Mouse (Mus musculus) embryonic facial prominence, embryonic 13.5 days (tissue): Measurements from ENCODE around the gene Plcxd2. TPM values are rescaled to one million over a fixed set of nuclear protein-coding genes. Genes with fewer than 3 reads are reported as not detected.

ENCODE experiments used
- ATAC-seq: fragments of 200-750 bp; cut with Nextera tagmentation; 2 replicates; pipeline ENCODE4 v1.8.0; 2017; ENCODE audit warnings: low read depth; ENCODE audit not compliant: insufficient number of reproducible peaks, insufficient read depth, low FRiP score, low TSS enrichment
- H3K27ac ChIP-seq: fragments of 300-500 bp; sonication (generic); 2 replicates; pipeline ENCODE4 v1.5.1; 2015; ENCODE audit warnings: moderate library complexity, mild to moderate bottlenecking, inconsistent platforms
- H3K27me3 ChIP-seq: fragments of 300-500 bp; sonication (generic); 2 replicates; pipeline ENCODE4 v1.6.1; 2015; ENCODE audit warnings: mild to moderate bottlenecking, inconsistent platforms
- H3K36me3 ChIP-seq: fragments of 300-500 bp; sonication (generic); 2 replicates; pipeline ENCODE4 v1.6.1; 2015; ENCODE audit warnings: mild to moderate bottlenecking, inconsistent platforms
- H3K4me1 ChIP-seq: fragments of 300-500 bp; sonication (generic); 2 replicates; pipeline ENCODE4 v1.6.1; 2015; ENCODE audit warnings: inconsistent platforms
- H3K4me2 ChIP-seq: fragments of 300-500 bp; sonication (generic); 2 replicates; pipeline ENCODE4 v1.6.1; 2015; ENCODE audit warnings: moderate library complexity, mild to moderate bottlenecking, inconsistent platforms
- H3K4me3 ChIP-seq: fragments of 300-500 bp; sonication (generic); 2 replicates; pipeline ENCODE4 v1.5.1; 2015; ENCODE audit warnings: mild to moderate bottlenecking, inconsistent platforms
- H3K9ac ChIP-seq: fragments of 300-500 bp; sonication (generic); 2 replicates; pipeline ENCODE4 v1.6.1; 2015; ENCODE audit warnings: mild to moderate bottlenecking, inconsistent platforms
- H3K9me3 ChIP-seq: fragments of 300-500 bp; sonication (generic); 2 replicates; pipeline ENCODE4 v1.6.1; 2016; ENCODE audit warnings: inconsistent platforms
- WGBS: fragments of 180-500 bp; shearing (Covaris S2); methylation state at CpG from one replicate; pipeline ENCODE4 v1.1.7; 2015; ENCODE audit warnings: mixed read lengths; 5-methylcytosine and 5-hydroxymethylcytosine counted together
- polyA plus RNA-seq: library from polyadenylated mRNA; unstranded; fragments of >200 nt; fragmentation: Nextera tagmentation; extraction: Ambion mirVana; gene quantifications from 2 replicates; pipeline ENCODE4 v1.2.1, GENCODE M21; 2015

Plcxd2 gene
- polyA plus RNA-seq, 1 experiment from 2014 or later = 0.98 TPM

DNA sequence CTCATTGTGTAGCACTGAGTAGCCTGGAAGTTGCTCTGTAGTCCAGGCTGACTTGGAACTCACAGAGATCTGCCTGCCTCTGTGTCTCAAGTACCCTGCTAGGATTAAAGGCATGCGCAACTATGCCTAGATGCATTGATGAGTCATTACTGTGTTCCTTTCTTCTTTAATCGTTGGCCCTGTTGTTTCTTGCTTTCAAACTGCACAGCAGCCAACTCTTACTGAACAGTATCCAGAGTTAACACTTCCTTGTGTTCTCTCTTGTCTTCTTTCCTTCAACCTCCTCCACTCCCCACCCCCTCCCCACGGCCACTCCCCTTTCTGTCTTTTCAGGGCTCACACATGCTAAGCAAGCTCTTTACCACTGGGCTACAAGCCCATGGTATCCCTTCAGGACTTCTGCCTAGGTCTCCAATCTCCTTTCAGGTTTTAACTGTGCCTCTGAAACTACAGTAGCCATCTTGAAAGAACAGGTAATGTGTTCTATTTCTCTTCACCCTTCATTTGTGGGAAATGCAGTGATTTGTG, 74.0 kb downstream of the Plcxd2 start:
- Histone ChIP-seq H3K27ac (no peak overlapping the region), H3K4me3 (no peak overlapping the region), H3K9me3 (no peaks in the 10 kb centered on the region), H3K27me3 (no peaks in the 10 kb centered on the region), H3K9ac (no peak overlapping the region), H3K36me3 (no peaks in the 10 kb centered on the region), H3K4me2 (no peak overlapping the region), H3K4me1 (peaks cover 24% of the 10 kb centered on the region)
- whole genome bisulfite sequencing = 77% methylated on average over 3 of the region's 3 CpGs
- no peak for ATAC-seq

DNA sequence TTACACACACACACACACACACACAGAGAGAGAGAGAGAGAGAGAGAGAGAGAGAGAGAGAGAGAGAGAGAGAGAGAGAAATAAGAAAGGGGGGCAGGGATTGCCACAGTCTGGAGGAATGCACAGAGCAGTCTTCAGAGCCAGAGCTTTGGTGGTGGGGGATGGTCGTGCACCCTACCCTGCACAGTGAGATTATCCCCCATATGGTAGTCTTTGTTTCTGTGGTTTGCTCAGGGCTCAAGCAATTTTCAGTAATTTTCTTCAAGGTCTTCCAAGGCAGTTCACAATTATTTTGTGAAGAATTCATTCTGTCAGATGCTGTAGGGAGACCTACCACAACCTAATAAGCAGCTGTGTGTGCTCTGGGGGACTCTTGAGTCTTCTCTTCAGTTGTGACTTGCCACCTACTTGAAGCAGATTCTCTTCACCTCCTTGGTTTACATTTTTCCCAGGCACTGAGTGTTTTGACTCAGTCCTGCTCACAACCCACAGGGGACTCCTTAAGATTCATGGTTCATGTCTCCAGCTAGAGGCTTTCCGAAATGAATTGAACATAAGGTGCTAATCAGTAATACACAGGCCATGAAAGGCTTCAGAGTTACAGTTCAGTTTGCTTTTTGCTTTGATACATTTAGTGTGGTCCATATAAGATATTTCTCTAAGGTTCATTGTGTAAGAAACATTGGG, 75.2 kb downstream of the Plcxd2 start:
- Histone ChIP-seq H3K4me1 (peaks cover 30% of the 10 kb centered on the region), H3K36me3 (no peaks in the 10 kb centered on the region), H3K4me3 (no peak overlapping the region), H3K27me3 (no peaks in the 10 kb centered on the region), H3K27ac (peak overlapping the region; percentile 66), H3K9me3 (no peaks in the 10 kb centered on the region), H3K4me2 (no peak overlapping the region), H3K9ac (no peak overlapping the region)
- WGBS = 16% methylated on average over 2 of the region's 2 CpGs
- peak; percentile 86 for ATAC-seq

DNA sequence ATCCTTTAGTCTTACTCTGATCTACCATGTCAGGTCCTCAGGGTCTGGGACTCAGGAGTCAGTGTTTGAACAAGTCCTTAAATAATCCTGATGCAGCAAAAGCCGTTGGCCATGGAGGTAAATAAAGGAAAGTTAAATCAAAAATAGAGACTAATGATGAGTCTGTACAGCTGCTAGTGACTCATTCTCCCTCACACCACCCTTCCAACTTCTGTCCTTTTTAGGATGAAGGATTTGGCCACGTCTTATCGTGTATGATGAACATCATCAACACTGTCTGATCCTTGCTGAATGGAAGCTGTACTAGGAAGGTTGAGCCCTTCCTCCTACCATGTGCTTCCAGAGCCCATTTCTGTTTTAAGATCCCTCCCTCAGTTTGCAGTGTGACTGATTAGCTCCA, 79.7 kb downstream of the Plcxd2 start:
- no peak for ATAC-seq
- 0 out of 2 replicates have a peak overlapping the region, but pooled peaks have one; percentile 23 for H3K27ac ChIP-seq
- 89% methylated on average over 3 of the region's 3 CpGs for WGBS

DNA sequence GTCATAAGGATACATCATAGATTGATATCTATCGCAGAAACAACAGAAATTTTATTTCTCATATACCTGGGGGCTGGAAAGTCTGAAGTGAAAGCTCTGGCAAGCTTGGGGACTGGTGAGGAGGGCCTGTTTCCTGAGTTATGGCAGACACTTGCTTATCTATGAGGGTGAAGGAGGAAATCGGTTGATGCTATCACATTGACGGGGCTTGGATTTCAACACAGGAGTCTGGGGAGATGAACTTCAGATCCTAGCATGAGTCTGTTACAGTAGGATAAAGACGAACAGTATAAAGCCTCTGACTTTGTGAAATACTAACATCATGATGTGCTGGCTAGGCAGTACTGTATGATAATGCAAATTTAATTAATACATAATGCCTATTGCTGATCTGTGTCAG, 81.9 kb downstream of the Plcxd2 start:
- Histone ChIP-seq H3K36me3 (no peaks in the 10 kb centered on the region), H3K27me3 (no peaks in the 10 kb centered on the region), H3K27ac (peak overlapping the region; percentile 45; the same call in 1 of the 2 replicates), H3K9me3 (no peaks in the 10 kb centered on the region), H3K9ac (no peak overlapping the region), H3K4me1 (peaks cover 36% of the 10 kb centered on the region), H3K4me3 (no peak overlapping the region), H3K4me2 (no peak overlapping the region)
- no peak for ATAC-seq
- WGBS = 74% methylated on average over 4 of the region's 4 CpGs

More for the DNA sequence above, 79.7 kb downstream of the Plcxd2 start:
- no peaks in the 10 kb centered on the region for H3K27me3 ChIP-seq
- H3K4me2 ChIP-seq = no peak overlapping the region
- no peak overlapping the region for H3K4me3 ChIP-seq
- no peaks in the 10 kb centered on the region for H3K36me3 ChIP-seq
- no peaks in the 10 kb centered on the region for H3K9me3 ChIP-seq
- no peak overlapping the region for H3K9ac ChIP-seq
- H3K4me1 ChIP-seq = peaks cover 40% of the 10 kb centered on the region

DNA sequence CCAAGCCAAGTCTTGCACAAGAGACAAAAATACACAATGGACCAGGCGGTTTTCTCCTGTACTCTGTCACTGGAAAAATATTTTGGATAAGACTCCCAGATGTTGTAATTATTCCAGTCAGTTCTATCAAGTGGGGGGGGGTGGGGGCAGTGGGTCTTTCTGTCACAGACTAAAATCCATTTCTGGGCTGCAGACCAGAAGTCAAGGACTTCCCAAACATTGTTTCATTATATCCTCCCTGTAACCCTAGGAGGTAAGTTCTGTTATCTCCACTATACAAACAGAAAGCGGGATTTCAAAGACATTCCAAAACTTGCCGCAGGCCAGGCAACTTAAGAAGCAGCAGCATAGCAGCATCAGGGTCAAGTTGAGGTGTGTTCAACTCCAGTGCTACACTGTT, 82.4 kb downstream of the Plcxd2 start:
- H3K9me3 ChIP-seq = no peaks in the 10 kb centered on the region
- H3K4me2 ChIP-seq = no peak overlapping the region
- H3K9ac ChIP-seq = no peak overlapping the region
- no peak overlapping the region for H3K4me3 ChIP-seq
- 42% methylated on average over 3 of the region's 3 CpGs for WGBS
- no peaks in the 10 kb centered on the region for H3K36me3 ChIP-seq
- ATAC-seq = no peak
- H3K4me1 ChIP-seq = peaks cover 36% of the 10 kb centered on the region
- no peaks in the 10 kb centered on the region for H3K27me3 ChIP-seq
- H3K27ac ChIP-seq = 0 out of 2 replicates have a peak overlapping the region, but pooled peaks have one; percentile 45

DNA sequence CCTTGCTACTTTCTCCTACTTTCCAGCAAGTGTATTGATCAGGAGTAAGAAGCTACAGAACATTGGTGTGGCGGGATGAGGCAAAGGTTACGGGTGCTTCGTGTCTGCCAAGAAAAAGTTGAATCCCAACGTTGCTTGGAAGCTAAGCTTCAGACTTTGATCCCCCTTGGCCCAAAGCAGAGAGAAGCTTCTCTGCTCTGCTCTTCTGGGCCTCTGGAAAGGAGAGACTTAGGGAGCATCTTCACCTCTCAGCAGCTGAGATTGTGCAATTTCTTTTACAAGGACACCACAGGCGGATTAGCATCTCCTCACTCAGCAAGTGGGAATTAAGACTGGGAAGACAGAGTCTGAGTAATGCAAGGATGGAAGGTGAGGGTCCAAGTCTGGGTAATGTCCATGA, 83.1 kb downstream of the Plcxd2 start:
- Histone ChIP-seq H3K27me3 (no peaks in the 10 kb centered on the region), H3K4me2 (no peak overlapping the region), H3K36me3 (no peaks in the 10 kb centered on the region), H3K9me3 (no peaks in the 10 kb centered on the region), H3K27ac (no peak overlapping the region), H3K4me3 (no peak overlapping the region), H3K4me1 (peaks cover 39% of the 10 kb centered on the region), H3K9ac (no peak overlapping the region)
- ATAC-seq = no peak
- 94% methylated on average over 5 of the region's 5 CpGs for WGBS

DNA sequence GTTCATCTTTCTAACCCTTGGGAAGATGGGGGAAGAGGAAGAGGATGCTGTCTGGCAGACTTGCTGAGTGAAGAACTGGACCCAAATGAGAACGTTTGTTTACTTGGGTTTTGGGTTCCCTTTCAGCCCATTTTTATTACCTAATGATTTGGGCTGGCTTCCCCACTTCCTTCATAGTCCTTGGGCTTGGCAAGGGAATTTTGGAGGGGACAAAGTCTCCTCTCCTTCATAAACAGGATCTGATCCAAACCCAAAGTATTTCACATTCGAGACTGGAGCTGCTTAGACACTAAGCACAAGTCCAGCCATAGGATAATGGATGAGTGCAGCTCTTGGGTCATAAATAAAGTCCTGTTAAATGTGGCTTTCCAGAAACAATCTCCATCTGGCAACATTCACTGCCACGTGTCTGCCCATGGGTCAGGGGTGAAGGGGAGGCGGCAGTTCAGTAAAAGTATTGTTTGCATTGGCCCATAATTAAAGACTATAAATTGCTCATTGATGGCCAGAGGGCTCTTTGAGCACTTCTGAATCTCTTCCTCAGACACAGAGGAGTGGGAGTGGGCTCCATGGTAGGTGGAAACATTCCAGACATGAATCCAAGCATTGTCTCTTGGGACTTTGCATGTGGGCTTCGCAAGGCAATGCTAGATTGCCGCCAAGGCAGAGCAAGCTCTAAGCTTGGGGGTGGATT, 86.1 kb downstream of the Plcxd2 start:
- Histone ChIP-seq H3K4me2 (no peak overlapping the region), H3K27me3 (no peaks in the 10 kb centered on the region), H3K9ac (no peak overlapping the region), H3K27ac (no peak overlapping the region), H3K9me3 (no peaks in the 10 kb centered on the region), H3K36me3 (no peaks in the 10 kb centered on the region), H3K4me1 (peaks cover 41% of the 10 kb centered on the region), H3K4me3 (no peak overlapping the region)
- 59% methylated on average over 6 of the region's 6 CpGs for WGBS
- ATAC-seq = no peak

DNA sequence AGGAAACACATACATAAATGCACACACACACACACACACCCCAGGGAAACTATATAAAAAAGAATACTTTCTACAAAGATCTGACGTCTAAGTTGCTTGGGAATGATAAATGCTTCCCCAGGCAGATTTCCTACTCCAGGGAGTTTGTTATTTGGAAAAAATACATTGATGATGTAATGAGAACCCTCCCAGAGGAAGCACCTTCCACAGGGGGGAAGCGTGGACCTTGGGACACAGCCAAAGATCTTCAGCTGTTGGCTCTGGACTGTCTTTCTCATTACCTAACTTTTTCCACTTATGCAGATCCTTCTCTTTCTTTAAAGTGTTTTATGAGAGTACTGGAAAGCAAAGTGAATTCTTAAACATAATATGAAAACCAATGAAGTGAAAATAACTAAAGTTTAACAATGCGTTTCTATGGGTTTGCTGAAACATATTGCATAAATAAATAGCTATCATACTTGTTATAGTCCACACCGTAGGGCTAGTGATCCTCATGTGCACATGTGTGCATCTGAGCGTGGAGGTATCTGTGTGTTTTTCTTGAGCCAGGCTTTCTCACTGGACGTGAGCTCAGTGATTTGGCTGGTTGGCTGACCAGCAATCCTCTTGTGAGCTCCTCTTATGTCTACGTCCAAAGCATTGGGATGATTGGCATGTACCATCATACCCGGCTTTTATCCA, 87.3 kb downstream of the Plcxd2 start:
- WGBS = 73% methylated on average over 8 of the region's 8 CpGs
- H3K36me3 ChIP-seq = no peaks in the 10 kb centered on the region
- H3K9me3 ChIP-seq = no peaks in the 10 kb centered on the region
- no peak overlapping the region for H3K4me2 ChIP-seq
- peaks cover 37% of the 10 kb centered on the region for H3K4me1 ChIP-seq
- H3K27me3 ChIP-seq = no peaks in the 10 kb centered on the region
- H3K27ac ChIP-seq = no peak overlapping the region
- no peak for ATAC-seq
- H3K4me3 ChIP-seq = no peak overlapping the region
- H3K9ac ChIP-seq = no peak overlapping the region

DNA sequence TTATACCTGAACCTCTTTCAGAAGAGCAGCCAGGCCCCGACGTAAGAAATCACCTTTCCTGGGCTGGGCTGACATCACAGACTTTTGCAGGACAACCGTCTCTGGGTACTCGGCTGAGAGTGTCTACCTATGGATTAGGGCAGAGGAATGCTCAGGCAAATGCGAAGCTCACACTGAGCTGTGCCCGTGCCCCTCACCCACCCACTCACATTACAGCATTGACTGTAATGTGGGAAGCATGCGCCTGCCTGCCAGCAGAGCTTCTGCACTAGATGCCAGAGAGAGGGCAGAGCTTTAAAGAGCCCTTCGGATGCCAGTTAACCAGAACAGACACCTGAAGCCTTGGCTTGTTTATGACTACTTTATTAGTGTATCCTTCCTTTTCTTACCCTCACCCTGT, 90.4 kb downstream of the Plcxd2 start:
- Histone ChIP-seq H3K36me3 (no peaks in the 10 kb centered on the region), H3K27me3 (no peaks in the 10 kb centered on the region), H3K4me2 (no peak overlapping the region), H3K27ac (no peak overlapping the region), H3K9ac (no peak overlapping the region), H3K4me3 (no peak overlapping the region), H3K4me1 (peaks cover 31% of the 10 kb centered on the region), H3K9me3 (no peaks in the 10 kb centered on the region)
- no peak for ATAC-seq
- whole genome bisulfite sequencing = 47% methylated on average over 8 of the region's 8 CpGs
